Mouse (Mus musculus): ENCODE data around the gene Aldh1l1. TPM values are rescaled to one million over a fixed set of nuclear protein-coding genes. Genes with fewer than 3 reads are reported as not detected.

The Aldh1l1 gene
- polyA plus RNA-seq, 1 experiment from 2014 or later, result 38.6 TPM

GRCm38 (mm10) chr6:90604130-90604529, 117.9 kb downstream of the Aldh1l1 start:
- Histone ChIP-seq H3K4me2 (peak overlapping the region; percentile 74), H3K36me3 (no peaks in the 10 kb centered on the region), H3K27ac (replicated peaks) (no peak overlapping the region), H3K4me3 (peak overlapping the region; percentile 53), H3K9me3 (no peaks in the 10 kb centered on the region), H3K9ac (no peak overlapping the region), H3K4me1 (replicated peaks) (peaks cover 12% of the 10 kb centered on the region), H3K27me3 (peaks cover 2% of the 10 kb centered on the region; the same call in 1 of the 2 replicates)
- WGBS, result 67% methylated on average over 3 of the region's 3 CpGs
- ATAC-seq (ENCODE audit: low read depth), result no peak

GRCm38 (mm10) chr6:90604533-90605297, 118.5 kb downstream of the Aldh1l1 start, which contains the start of gene Slc41a3:
Gene Slc41a3, plus strand, starts transcription at chr6:90604725.
- ATAC-seq (ENCODE audit: low read depth), result peak; percentile 87

GRCm38 (mm10) chr6:90605298-90605665, 119.1 kb downstream of the Aldh1l1 start:
- Histone ChIP-seq H3K9ac (peak overlapping the region; percentile 77), H3K4me2 (peak overlapping the region; percentile 74), H3K4me3 (peak overlapping the region; percentile 53), H3K4me1 (replicated peaks) (peaks cover 12% of the 10 kb centered on the region), H3K27me3 (peaks cover 2% of the 10 kb centered on the region; the same call in 1 of the 2 replicates), H3K36me3 (no peaks in the 10 kb centered on the region), H3K27ac (replicated peaks) (no peak overlapping the region), H3K9me3 (no peaks in the 10 kb centered on the region)
- 14% methylated on average over 5 of the region's 5 CpGs for WGBS
- no peak for ATAC-seq (ENCODE audit: low read depth)

More at GRCm38 (mm10) chr6:90604533-90605297, 118.5 kb downstream of the Aldh1l1 start, which contains the start of gene Slc41a3:
- H3K4me2 ChIP-seq, result peak within 1 kb of the TSS; percentile 74
- peaks cover 2% of the 10 kb centered on the region; the same call in 1 of the 2 replicates for H3K27me3 ChIP-seq
- under 1% methylated on average over 49 of the region's 49 CpGs for WGBS
- peaks cover 12% of the 10 kb centered on the region for H3K4me1 ChIP-seq (replicated peaks)
- peak within 1 kb of the TSS; percentile 77 for H3K9ac ChIP-seq
- H3K4me3 ChIP-seq, result peak within 1 kb of the TSS; percentile 53
- H3K9me3 ChIP-seq, result no peaks in the 10 kb centered on the region
- H3K36me3 ChIP-seq, result no peaks in the 10 kb centered on the region
- H3K27ac ChIP-seq (replicated peaks), result peak within 1 kb of the TSS; percentile 34; the same call in 1 of the 2 replicates

- 23% methylated on average over 7 of the region's 7 CpGs for WGBS
- H3K9me3 ChIP-seq, result no peaks in the 10 kb centered on the region
- ATAC-seq (ENCODE audit: low read depth), result no peak
- peaks cover 12% of the 10 kb centered on the region for H3K4me1 ChIP-seq (replicated peaks)
- peaks cover 2% of the 10 kb centered on the region; the same call in 1 of the 2 replicates for H3K27me3 ChIP-seq
- H3K9ac ChIP-seq, result no peak overlapping the region
- H3K36me3 ChIP-seq, result no peaks in the 10 kb centered on the region
- no peak overlapping the region for H3K4me3 ChIP-seq
- H3K27ac ChIP-seq (replicated peaks), result no peak overlapping the region
- H3K4me2 ChIP-seq, result no peak overlapping the region
These were observed 120.3 kb downstream of the Aldh1l1 start for GRCm38 (mm10) chr6:90606538-90606937.

- no peak for ATAC-seq (ENCODE audit: low read depth)
- Histone ChIP-seq H3K4me3 (no peak overlapping the region), H3K27me3 (peaks cover 2% of the 10 kb centered on the region; the same call in 1 of the 2 replicates), H3K36me3 (no peaks in the 10 kb centered on the region), H3K4me1 (replicated peaks) (peaks cover 12% of the 10 kb centered on the region), H3K4me2 (no peak overlapping the region), H3K9me3 (no peaks in the 10 kb centered on the region), H3K9ac (no peak overlapping the region), H3K27ac (replicated peaks) (no peak overlapping the region)
- 15% methylated on average over 5 of the region's 5 CpGs for WGBS
These were observed 121.0 kb downstream of the Aldh1l1 start for GRCm38 (mm10) chr6:90607196-90607595.

- Histone ChIP-seq H3K9ac (no peak overlapping the region), H3K27me3 (peaks cover 2% of the 10 kb centered on the region; the same call in 1 of the 2 replicates), H3K9me3 (no peaks in the 10 kb centered on the region), H3K4me2 (no peak overlapping the region), H3K4me1 (replicated peaks) (peaks cover 12% of the 10 kb centered on the region), H3K36me3 (no peaks in the 10 kb centered on the region), H3K27ac (replicated peaks) (no peak overlapping the region), H3K4me3 (no peak overlapping the region)
- 71% methylated on average over 6 of the region's 6 CpGs for WGBS
- ATAC-seq (ENCODE audit: low read depth), result no peak
These were observed 122.0 kb downstream of the Aldh1l1 start for GRCm38 (mm10) chr6:90608186-90608585.

- H3K4me2 ChIP-seq, result no peak overlapping the region
- H3K4me3 ChIP-seq, result no peak overlapping the region
- peaks cover 8% of the 10 kb centered on the region for H3K4me1 ChIP-seq (replicated peaks)
- peaks cover 2% of the 10 kb centered on the region; the same call in 1 of the 2 replicates for H3K27me3 ChIP-seq
- WGBS, result 92% methylated on average over 5 of the region's 5 CpGs
- H3K27ac ChIP-seq (replicated peaks), result no peak overlapping the region
- ATAC-seq (ENCODE audit: low read depth), result no peak
- H3K9ac ChIP-seq, result no peak overlapping the region
- no peaks in the 10 kb centered on the region for H3K9me3 ChIP-seq
- H3K36me3 ChIP-seq, result no peaks in the 10 kb centered on the region
These were observed 124.0 kb downstream of the Aldh1l1 start for GRCm38 (mm10) chr6:90610248-90610647.

GRCm38 (mm10) chr6:90613277-90613676, 127.0 kb downstream of the Aldh1l1 start:
- WGBS, result 77% methylated on average over 8 of the region's 8 CpGs
- no peaks in the 10 kb centered on the region for H3K9me3 ChIP-seq

GRCm38 (mm10) chr6:90615362-90615761, 129.1 kb downstream of the Aldh1l1 start:
- H3K9me3 ChIP-seq, result no peaks in the 10 kb centered on the region
- no peaks in the 10 kb centered on the region for H3K4me1 ChIP-seq (replicated peaks)
- H3K36me3 ChIP-seq, result no peaks in the 10 kb centered on the region
- H3K27ac ChIP-seq (replicated peaks), result no peak overlapping the region
- WGBS, result 76% methylated on average over 7 of the region's 7 CpGs
- no peaks in the 10 kb centered on the region for H3K27me3 ChIP-seq
- no peak overlapping the region for H3K9ac ChIP-seq
- no peak overlapping the region for H3K4me2 ChIP-seq
- no peak for ATAC-seq (ENCODE audit: low read depth)
- H3K4me3 ChIP-seq, result no peak overlapping the region

More at GRCm38 (mm10) chr6:90613277-90613676, 127.0 kb downstream of the Aldh1l1 start:
- no peaks in the 10 kb centered on the region for H3K4me1 ChIP-seq (replicated peaks)
- ATAC-seq (ENCODE audit: low read depth), result no peak
- H3K27me3 ChIP-seq, result no peaks in the 10 kb centered on the region
- H3K36me3 ChIP-seq, result no peaks in the 10 kb centered on the region
- H3K4me3 ChIP-seq, result no peak overlapping the region
- no peak overlapping the region for H3K9ac ChIP-seq
- H3K27ac ChIP-seq (replicated peaks), result no peak overlapping the region
- H3K4me2 ChIP-seq, result no peak overlapping the region

GRCm38 (mm10) chr6:90615991-90616390, 129.8 kb downstream of the Aldh1l1 start:
- 82% methylated on average over 6 of the region's 6 CpGs for WGBS
- H3K4me3 ChIP-seq, result no peak overlapping the region
- no peak for ATAC-seq (ENCODE audit: low read depth)
- H3K9me3 ChIP-seq, result no peaks in the 10 kb centered on the region
- H3K36me3 ChIP-seq, result no peaks in the 10 kb centered on the region
- no peak overlapping the region for H3K27ac ChIP-seq (replicated peaks)
- H3K27me3 ChIP-seq, result no peaks in the 10 kb centered on the region
- peaks cover 3% of the 10 kb centered on the region; the same call in 1 of the 2 replicates for H3K4me1 ChIP-seq (replicated peaks)
- H3K9ac ChIP-seq, result no peak overlapping the region
- H3K4me2 ChIP-seq, result no peak overlapping the region

- ATAC-seq (ENCODE audit: low read depth), result no peak
These were observed 130.3 kb downstream of the Aldh1l1 start for GRCm38 (mm10) chr6:90616481-90616880.

GRCm38 (mm10) chr6:90618274-90618673, 132.0 kb downstream of the Aldh1l1 start:
- Histone ChIP-seq H3K9me3 (no peaks in the 10 kb centered on the region), H3K4me3 (no peak overlapping the region), H3K27me3 (no peaks in the 10 kb centered on the region), H3K9ac (no peak overlapping the region), H3K36me3 (no peaks in the 10 kb centered on the region), H3K27ac (replicated peaks) (no peak overlapping the region), H3K4me1 (replicated peaks) (peaks cover 10% of the 10 kb centered on the region; the same call in 1 of the 2 replicates), H3K4me2 (no peak overlapping the region)
- 82% methylated on average over 4 of the region's 4 CpGs for WGBS
- no peak for ATAC-seq (ENCODE audit: low read depth)

More at GRCm38 (mm10) chr6:90616481-90616880, 130.3 kb downstream of the Aldh1l1 start:
- Histone ChIP-seq H3K4me3 (no peak overlapping the region), H3K4me1 (replicated peaks) (peaks cover 3% of the 10 kb centered on the region; the same call in 1 of the 2 replicates), H3K36me3 (no peaks in the 10 kb centered on the region), H3K9ac (no peak overlapping the region), H3K27me3 (no peaks in the 10 kb centered on the region), H3K9me3 (no peaks in the 10 kb centered on the region), H3K27ac (replicated peaks) (no peak overlapping the region), H3K4me2 (no peak overlapping the region)
- 89% methylated on average over 6 of the region's 6 CpGs for WGBS

Measured in neural tube, embryonic 13.5 days (tissue).